Mouse (Mus musculus) megakaryocyte, embryonic 14.5 days (primary cell): ENCODE data around the gene Cela3a. TPM values are rescaled to one million over a fixed set of nuclear protein-coding genes. Genes with fewer than 3 reads are reported as not detected.
"Not testable (repeated sequence)": the region's sequence is repeated elsewhere in the genome, so short reads cannot be mapped to it uniquely, and the experiment has no call there.

Experiments
- H3K27me3 ChIP-seq: replicated peaks from 2 replicates; pipeline ENCODE3; 2012; ENCODE audit warnings: inconsistent platforms
- H3K36me3 ChIP-seq: replicated peaks from 2 replicates; pipeline ENCODE3; 2012; ENCODE audit warnings: low read length, inconsistent platforms, mixed read lengths
- H3K4me1 ChIP-seq: 2 replicates; pipeline ENCODE4 v1.6.1; 2012; ENCODE audit warnings: inconsistent platforms
- H3K4me3 ChIP-seq: replicated peaks from 2 replicates; pipeline ENCODE3; 2012; ENCODE audit warnings: moderate library complexity, mild to moderate bottlenecking, inconsistent platforms
- H3K9me3 ChIP-seq: 2 replicates; pipeline ENCODE4 v1.6.1; 2012; ENCODE audit warnings: inconsistent platforms
- FLI1 ChIP-seq: IDR thresholded peaks from 2 replicates; pipeline ENCODE4 v1.6.1; 2012; ENCODE audit warnings: low read length, inconsistent platforms, mixed read lengths
- GATA1 ChIP-seq: IDR thresholded peaks from 3 replicates; pipeline ENCODE4 v1.6.1; 2012; ENCODE audit warnings: mixed read lengths, low read length, inconsistent platforms, borderline replicate concordance
- polyA plus RNA-seq: library from polyadenylated mRNA; stranded (reverse); fragments of >175 nt; gene quantifications from 2 replicates; pipeline ENCODE4 v1.2.3, GENCODE M21; 2012; ENCODE audit warnings: low replicate concordance; ENCODE audit not compliant: insufficient read depth

Cela3a gene
- polyA plus RNA-seq, 1 experiment, result not detected

DNA sequence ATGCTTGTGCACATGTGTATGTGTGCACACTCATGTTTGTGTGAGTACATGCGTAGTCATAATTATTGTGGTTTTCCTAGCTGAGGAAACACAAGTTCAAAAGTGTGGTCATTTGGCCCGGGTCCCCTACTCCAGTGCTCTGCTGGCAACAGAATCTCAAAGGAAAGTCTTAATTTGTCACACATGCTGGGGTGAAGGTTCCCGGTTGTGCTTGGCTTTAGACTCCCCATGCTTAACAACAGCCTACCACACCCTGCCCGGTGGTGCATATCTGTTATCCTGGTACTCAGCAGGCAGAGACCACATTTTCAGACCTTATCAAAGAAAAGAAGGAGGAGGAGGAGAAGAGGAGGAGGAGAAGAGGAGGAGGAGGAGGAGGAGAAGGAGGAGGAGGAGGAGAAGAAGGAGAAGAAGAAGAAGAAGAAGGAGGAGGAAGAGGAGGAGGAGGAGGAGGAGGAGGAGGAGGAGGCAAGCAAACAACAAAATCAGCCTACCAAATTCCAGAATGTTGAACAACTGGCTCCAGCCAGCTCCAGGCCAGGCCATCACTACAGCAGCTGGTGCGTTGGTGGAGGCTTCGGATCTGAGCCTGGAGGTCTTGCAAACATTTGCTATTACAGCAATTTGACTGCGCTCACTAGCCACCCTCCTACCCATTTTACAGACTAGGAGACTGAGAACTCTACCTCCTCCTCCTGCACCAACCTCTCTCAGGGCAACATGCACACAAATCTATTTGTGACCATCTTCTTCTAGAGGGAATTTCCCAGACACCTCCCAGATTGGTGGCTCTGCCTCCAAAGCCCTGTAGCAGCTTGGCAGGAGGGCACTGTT, 38.0 kb upstream of the Cela3a start:
- peaks cover 25% of the 10 kb centered on the region for H3K4me1 ChIP-seq
- TF ChIP-seq GATA1, result no peak
- TF ChIP-seq FLI1, result no peak

GRCm38 (mm10) chr4:137445881-137446280, 36.3 kb upstream of the Cela3a start:
- TF ChIP-seq GATA1 (no peak), FLI1 (no peak)
- Histone ChIP-seq H3K4me1 (peaks cover 25% of the 10 kb centered on the region), H3K27me3 (peaks cover 34% of the 10 kb centered on the region), H3K4me3 (no peak overlapping the region), H3K36me3 (no peaks in the 10 kb centered on the region), H3K9me3 (peaks cover 5% of the 10 kb centered on the region)

More for the DNA sequence above, 38.0 kb upstream of the Cela3a start:
- Histone ChIP-seq H3K36me3 (no peaks in the 10 kb centered on the region), H3K4me3 (no peak overlapping the region), H3K27me3 (peaks cover 39% of the 10 kb centered on the region), H3K9me3 (no peaks in the 10 kb centered on the region)

DNA sequence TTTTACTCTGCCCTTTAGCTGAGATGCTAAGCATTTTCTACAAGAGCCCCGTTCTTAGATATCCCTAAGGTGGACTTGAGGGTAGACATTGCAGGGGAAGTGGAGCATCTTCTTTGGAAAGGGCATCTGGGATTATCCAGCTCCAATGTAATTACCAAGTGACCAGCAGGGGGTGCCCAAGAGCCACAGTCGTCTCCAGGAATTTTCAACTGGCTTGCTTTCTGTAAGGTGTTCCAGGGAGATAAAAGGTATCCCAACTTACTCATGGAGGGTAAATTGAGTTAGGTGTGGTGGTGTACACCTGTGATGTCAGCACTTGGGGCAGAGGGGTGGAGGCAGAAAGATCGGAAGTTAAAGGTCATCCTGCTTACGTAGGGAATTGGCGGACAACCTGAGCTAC, 34.0 kb upstream of the Cela3a start:
- H3K36me3 ChIP-seq, result no peaks in the 10 kb centered on the region
- H3K9me3 ChIP-seq, result peaks cover 6% of the 10 kb centered on the region
- TF ChIP-seq GATA1 (no peak), FLI1 (no peak)
- H3K27me3 ChIP-seq, result peaks cover 25% of the 10 kb centered on the region
- H3K4me1 ChIP-seq, result peaks cover 21% of the 10 kb centered on the region
- no peak overlapping the region for H3K4me3 ChIP-seq

GRCm38 (mm10) chr4:137441332-137441731, 31.7 kb upstream of the Cela3a start:
- Histone ChIP-seq H3K4me3 (no peak overlapping the region), H3K36me3 (no peaks in the 10 kb centered on the region), H3K9me3 (peaks cover 6% of the 10 kb centered on the region), H3K4me1 (peaks cover 10% of the 10 kb centered on the region; the same call in 1 of the 2 replicates), H3K27me3 (peaks cover 21% of the 10 kb centered on the region)
- no peak for TF ChIP-seq GATA1
- TF ChIP-seq FLI1, result no peak

DNA sequence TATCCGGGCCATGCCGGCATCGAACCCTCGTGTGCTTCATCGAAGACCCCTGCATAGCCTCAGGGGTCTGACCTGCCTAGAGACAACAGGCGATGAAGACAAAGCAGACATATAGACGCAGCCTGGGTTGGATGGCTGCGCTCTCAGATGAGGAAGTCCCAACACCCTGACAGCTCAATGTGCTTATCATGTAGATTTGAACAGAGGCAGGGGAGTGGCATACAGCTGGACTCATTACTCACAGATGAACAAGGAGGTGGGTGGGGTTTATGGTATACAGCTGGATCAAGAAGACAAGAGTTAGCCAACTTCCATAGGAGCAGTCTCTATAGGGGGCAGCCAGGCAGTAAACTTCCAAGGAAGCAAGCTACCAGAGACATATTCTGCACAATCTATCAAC, 29.3 kb upstream of the Cela3a start:
- TF ChIP-seq FLI1 (no peak), GATA1 (no peak)
- Histone ChIP-seq H3K36me3 (no peaks in the 10 kb centered on the region), H3K4me3 (no peak overlapping the region), H3K4me1 (peaks cover 9% of the 10 kb centered on the region; the same call in 1 of the 2 replicates), H3K27me3 (peaks cover 18% of the 10 kb centered on the region), H3K9me3 (peaks cover 6% of the 10 kb centered on the region)

GRCm38 (mm10) chr4:137436979-137437669, 27.5 kb upstream of the Cela3a start:
- Histone ChIP-seq H3K4me1 (peaks cover 7% of the 10 kb centered on the region; the same call in 1 of the 2 replicates), H3K9me3 (peaks cover 6% of the 10 kb centered on the region), H3K27me3 (peaks cover 18% of the 10 kb centered on the region), H3K36me3 (no peaks in the 10 kb centered on the region), H3K4me3 (no peak overlapping the region)
- TF ChIP-seq FLI1, result no peak
- no peak for TF ChIP-seq GATA1

DNA sequence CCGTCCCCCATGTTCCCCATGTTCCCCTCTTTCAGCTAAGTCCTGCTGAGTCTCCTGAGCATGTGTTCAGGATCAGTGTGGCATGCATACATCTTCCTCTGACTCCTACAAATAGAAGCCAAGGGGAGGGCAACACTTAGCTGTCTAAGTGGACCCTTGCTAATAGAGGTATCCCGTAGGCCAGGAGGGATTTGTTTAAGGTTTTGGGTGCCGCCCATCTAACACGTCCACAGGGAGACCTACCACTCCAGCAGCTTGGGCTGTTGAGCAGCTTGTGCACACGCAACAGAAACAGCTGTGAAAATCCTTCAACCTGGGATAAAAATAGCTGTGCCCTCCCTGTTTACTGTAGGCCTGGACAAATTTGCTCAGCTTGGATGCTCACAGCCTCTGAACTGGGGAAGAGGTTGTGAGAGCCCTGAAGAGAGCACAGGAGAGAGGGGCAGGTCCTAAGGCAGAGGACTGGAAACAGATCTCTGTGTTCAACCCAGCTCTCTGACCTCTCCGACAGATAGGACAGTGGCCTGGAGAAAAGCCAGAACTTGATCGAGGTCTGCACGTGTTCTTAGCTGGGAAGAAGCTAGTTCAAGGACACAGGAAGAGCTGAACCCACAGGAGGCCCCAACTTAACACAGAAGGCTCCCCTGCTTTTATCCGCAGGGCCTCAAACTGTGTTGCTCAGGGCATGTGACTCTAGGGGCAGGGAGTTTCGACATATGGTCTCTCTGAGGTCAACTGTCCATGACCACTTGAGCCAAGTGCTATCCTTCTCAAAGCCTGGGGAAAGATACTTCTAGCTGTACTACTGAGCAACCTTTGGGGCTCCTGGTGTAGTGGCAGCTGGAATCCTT, 23.3 kb upstream of the Cela3a start:
- H3K27me3 ChIP-seq, result peaks cover 17% of the 10 kb centered on the region
- not testable (repeated sequence) for H3K9me3 ChIP-seq, H3K4me3 ChIP-seq, H3K4me1 ChIP-seq, H3K36me3 ChIP-seq

- Histone ChIP-seq H3K4me3 (no peak within 1 kb of the TSS), H3K27me3 (peaks cover 12% of the 10 kb centered on the region), H3K36me3 (no peaks in the 10 kb centered on the region), H3K4me1 (no peaks in the 10 kb centered on the region), H3K9me3 (no peaks in the 10 kb centered on the region)
- TF ChIP-seq GATA1 (no peak), FLI1 (no peak)
These were observed 20.9 kb upstream of the Cela3a start, which contains the start of gene Cela3b for GRCm38 (mm10) chr4:137430502-137430901. Gene Cela3b (minus strand): TSS chr4:137430540.

DNA sequence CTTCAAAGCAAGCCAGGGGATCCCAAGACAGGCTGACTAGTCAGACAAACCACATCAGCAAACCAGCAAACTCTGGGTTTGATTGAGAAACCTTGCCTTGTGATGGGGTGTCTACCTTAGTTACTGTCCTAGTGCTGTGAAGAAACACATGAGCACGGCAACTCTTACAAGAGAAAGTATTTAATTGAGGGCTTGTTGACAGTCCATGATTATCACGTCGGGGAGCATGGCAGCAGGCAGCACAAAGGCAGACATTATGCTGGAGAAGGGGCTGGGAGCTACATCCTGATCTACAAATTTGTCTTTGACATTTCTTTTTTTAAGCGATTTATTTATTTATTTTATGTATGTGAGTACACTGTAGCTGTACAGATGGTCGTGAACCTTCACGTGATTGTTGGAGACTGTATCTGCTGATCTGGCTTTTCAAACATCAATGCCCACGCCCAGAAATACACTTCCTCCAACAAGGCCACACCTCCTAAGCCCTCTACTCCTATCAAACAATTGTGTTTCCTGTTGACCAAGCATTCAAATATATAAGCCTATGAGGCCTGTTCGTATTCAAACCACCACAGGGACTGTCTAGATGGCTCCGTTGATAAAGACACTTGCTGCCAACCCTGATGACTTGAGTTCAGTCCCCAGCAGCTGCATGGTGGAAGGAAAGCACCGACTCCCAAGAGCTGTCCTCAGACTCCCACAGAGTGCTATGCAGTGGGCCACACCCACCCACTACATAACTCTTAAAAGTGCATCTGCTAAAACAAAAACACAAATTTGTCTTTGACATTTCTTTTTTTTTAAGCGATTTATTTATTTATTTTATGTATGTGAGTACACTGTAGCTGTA, 8.3 kb upstream of the Cela3a start:
- Histone ChIP-seq H3K4me1 (peaks cover 4% of the 10 kb centered on the region; the same call in 1 of the 2 replicates), H3K9me3 (peaks cover 6% of the 10 kb centered on the region), H3K36me3 (no peaks in the 10 kb centered on the region), H3K4me3 (no peak overlapping the region), H3K27me3 (peaks cover 16% of the 10 kb centered on the region)
- no peak for TF ChIP-seq FLI1
